Mouse (Mus musculus) G1E (cell line): ENCODE measurements at regions not wholly inside any gene's neighbourhood (a gene's known extent, or its start where the extent isn't known, plus 50 kb on each side); places are given as distances from the start of the nearest gene placed in this dataset.

Experiments
- CTCF ChIP-seq: IDR thresholded peaks from 2 replicates; pipeline ENCODE4 v1.5.1; 2012; ENCODE audit warnings: low read depth, low read length, inconsistent platforms, mixed read lengths
- GATA1 ChIP-seq: IDR thresholded peaks from 2 replicates; pipeline ENCODE4 v1.6.1; 2012; ENCODE audit warnings: borderline replicate concordance, low read length, inconsistent platforms, mixed read lengths
- TAL1 ChIP-seq: conservative IDR thresholded peaks from 2 replicates; pipeline ENCODE4 v1.6.1; 2012; ENCODE audit warnings: low read depth, low read length, inconsistent platforms, mixed read lengths

DNA sequence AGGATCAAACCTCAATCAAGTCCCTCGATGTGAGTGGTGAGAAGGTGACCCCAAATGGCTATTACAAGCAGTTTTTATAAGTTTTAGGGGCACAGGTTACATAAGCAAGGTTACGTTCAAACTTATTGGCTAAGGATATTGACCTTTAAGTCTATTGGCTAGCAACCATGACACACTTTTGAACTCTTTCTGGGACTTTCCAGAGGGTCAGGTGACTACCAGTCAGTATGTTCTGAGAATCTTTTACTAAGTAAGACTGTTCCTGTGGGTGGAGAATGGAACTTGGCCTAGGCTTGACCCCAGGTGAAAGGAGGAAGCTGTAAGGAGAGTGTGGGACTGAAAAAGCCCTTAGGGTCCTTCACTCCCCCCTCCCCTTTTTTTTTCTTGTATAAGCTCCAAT lies 370.3 kb upstream of the Lrrc3b start:
- TF ChIP-seq TAL1 (no peak), CTCF (no peak), GATA1 (no peak)
